Mouse (Mus musculus) NIH3T3 (cell line): ENCODE data around the gene Tnfrsf14.

Experiments
- DNase-seq: peaks from one replicate; pipeline ENCODE4 v3.0.0-alpha.2; 2012; ENCODE audit warnings: low read depth

Gene Tnfrsf14

GRCm38 (mm10) chr4:154928395-154929087 lies at the start of gene Tnfrsf14:
Tnfrsf14 (minus strand) TSS chr4:154928563.
- DNase-seq: no peak

GRCm38 (mm10) chr4:154974163-154974611 lies 45.8 kb upstream of the Tnfrsf14 start:
- no peak for DNase-seq

DNA sequence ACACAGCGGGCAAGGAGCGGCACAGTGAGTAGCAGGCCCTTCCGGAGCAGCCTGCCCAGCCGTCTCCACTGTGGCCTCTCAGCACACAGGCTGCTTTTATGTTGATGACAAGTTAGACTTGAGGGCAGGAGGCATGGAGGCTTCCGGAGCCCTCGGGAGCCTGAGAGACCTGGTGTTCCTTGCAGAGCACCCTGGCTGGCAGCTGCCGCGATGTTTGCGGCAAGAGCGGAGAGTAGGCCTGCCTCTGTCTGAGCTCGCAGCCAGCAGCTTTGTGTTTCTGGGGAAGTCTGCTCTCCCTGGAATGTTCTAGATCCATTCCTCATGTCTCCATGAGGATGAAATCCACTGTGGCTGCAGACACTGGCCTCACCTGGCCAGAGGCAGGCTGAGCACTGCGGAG lies 44.2 kb upstream of the Tnfrsf14 start:
- DNase-seq: no peak

DNA sequence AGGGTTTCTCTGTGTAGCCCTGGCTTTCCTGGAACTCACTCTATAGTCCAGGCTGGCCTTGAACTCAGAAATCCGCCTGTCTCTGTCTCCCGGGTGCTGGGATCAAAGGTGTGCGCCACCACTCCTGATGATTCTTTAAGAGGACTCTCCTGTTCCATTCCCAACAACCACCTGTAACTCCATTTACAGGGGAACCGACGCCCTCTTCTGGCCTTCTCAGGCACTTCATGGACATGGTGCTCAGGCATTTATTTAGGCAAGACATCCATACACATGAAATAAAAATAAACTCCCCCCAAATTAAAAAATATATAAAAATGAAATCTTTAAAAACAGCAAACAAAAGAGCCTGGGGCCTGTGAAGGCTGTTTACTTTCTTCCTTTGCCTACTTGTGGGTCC lies 38.8 kb upstream of the Tnfrsf14 start:
- DNase-seq: peak; percentile 45

DNA sequence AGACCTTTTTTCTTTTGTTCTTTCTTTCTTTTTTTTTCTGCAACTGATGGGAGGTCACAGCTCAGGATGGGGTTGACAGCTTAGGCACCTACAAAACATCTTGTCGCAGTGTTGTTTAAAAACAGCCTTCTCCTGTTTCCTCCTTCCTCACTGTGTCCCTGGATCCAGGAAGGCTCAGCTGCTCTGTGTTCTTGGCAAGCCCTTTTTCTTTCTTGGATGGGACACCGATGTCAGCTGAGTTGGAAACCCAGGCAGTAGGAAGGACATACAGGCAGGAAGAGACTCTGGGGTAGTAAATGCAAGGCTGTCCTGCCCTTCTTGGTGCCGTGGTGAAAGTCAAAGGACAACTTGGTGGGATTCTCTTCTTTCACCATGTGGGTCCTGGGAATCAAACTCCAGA lies 37.5 kb upstream of the Tnfrsf14 start:
- DNase-seq: no peak

DNA sequence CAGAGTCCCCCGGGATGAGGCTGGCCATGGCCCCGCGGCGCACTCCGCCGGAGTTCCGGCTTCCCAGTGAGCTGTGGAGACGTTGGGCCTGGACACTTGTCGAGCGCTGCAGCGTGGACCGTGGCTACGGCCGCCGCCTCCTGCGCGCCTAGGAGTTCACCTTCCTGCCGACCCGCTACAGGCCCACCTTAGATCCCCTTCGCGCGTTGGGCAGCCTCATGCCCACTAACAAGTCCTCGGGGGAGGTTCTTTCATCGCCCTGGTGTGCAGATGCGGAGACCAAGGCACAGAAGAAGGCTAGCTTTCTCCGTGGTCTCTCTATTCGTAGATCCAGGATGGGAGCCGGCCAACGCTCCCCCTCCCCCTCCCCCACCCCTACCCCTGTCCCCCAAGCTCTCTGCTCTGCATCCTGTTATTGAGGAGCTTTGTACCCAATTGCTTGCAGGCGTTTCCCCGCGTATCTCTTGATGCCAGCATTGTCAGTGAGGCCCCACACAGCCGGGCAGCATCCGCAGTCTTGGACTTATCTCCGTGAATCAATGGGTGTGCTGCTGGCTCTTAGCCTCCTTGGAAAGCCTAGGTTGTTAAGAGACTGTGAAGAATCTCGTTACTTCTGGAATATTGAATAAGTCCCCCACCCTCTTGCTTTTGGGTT lies 36.3 kb upstream of the Tnfrsf14 start:
- no peak for DNase-seq

GRCm38 (mm10) chr4:154963901-154964580 lies 35.7 kb upstream of the Tnfrsf14 start, which contains the start of gene Pank4:
Pank4 (plus strand) TSS chr4:154964123.
- peak; percentile 84 for DNase-seq

GRCm38 (mm10) chr4:154963190-154963836 lies 35.0 kb upstream of the Tnfrsf14 start:
- DNase-seq: no peak

GRCm38 (mm10) chr4:154962683-154963082 lies 34.3 kb upstream of the Tnfrsf14 start:
- DNase-seq: no peak

GRCm38 (mm10) chr4:154961911-154962310 lies 33.5 kb upstream of the Tnfrsf14 start:
- DNase-seq: no peak

DNA sequence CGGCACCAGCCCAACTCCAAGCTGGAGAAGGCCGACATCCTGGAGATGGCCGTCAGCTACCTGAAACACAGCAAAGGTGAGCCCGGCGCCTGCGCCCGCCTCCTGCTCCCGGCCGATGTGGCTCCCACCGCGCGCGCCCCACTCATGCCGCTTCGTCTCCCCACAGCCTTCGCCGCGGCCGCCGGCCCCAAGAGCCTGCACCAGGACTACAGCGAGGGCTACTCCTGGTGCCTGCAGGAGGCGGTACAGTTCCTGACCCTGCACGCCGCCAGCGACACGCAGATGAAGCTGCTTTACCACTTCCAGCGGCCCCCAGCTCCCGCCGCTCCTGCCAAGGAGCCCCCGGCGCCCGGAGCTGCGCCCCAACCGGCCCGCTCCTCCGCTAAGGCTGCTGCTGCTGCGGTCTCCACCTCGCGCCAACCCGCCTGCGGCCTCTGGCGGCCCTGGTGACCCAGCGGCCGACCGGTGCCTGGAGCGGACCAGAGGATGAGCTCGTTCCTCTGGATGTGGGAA lies 32.9 kb upstream of the Tnfrsf14 start:
- DNase-seq: no peak

- DNase-seq: no peak
Measured at GRCm38 (mm10) chr4:154960690-154961225, 32.4 kb upstream of the Tnfrsf14 start, which contains the start of gene Hes5. Hes5 (plus strand) TSS chr4:154960923.

DNA sequence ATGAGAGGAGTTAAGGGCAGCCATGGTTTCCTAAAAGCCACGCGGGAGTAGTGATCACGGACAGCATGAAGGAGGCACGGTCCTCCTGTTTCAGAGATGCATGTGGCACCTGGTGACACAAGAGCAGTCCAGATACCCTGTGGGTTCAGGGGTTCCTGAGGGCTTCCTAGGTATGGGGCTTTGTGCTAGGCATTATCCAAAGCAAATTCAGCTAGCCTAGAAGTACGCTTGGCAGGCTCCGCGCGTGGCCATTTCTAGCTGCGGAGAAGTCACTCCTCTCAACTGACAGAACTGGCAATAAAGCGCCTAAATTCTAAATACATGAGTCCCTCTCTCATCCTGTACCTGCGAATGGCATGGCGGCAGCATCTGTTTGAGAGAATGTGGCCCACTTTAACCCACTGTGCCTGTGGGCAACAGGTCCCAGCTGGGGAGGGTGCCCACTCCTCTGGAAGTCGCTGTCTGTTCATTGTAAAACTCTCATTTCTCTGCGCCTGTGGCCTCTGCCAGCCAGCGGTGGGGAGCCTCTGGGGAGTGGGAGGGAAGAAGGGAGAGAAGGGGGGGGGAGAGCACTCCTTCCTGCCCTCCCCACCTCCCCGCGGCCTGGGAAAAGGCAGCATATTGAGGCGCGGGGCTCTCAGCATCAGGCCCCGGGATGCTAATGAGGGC lies 31.8 kb upstream of the Tnfrsf14 start:
- no peak for DNase-seq

DNA sequence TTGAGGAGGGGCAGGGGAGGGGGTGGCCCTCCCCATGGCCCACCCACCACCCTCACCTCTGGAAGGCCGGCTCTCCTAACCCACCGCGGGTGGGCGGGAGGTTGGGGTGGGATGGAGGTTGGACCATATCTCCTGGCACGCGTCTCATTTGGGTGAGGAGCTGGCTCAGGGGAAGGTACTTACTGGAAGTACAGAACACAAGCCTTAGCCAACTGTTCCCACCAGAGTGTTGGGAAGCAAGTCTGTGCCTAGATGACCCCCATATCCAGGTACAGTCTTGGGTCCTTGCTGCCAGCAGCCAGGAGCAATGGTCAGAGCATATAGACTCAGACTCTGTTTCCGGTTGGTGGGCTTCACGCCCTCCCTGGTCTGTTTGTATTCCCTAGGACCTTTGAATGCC lies 30.3 kb upstream of the Tnfrsf14 start:
- no peak for DNase-seq

DNA sequence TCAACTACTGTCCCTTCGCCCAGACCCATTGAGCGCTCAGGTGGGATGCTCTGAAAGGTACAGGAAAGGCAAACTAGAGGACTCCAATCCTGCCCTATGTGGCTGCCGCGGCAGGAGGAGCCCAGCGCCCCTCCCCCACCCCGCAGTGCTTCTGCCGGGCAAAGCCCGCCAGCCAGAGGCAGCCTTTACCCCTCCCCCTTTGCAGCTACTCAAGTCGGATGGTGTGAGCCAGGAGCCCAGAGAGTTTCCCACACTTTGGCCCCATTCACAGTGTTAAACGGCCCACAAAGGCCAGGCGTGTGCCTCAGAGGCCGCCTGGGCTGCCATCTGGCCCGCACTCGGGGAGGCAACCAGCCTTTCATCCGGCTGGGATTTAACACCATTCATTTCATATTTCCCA lies 29.8 kb upstream of the Tnfrsf14 start:
- peak; percentile 5 for DNase-seq

DNA sequence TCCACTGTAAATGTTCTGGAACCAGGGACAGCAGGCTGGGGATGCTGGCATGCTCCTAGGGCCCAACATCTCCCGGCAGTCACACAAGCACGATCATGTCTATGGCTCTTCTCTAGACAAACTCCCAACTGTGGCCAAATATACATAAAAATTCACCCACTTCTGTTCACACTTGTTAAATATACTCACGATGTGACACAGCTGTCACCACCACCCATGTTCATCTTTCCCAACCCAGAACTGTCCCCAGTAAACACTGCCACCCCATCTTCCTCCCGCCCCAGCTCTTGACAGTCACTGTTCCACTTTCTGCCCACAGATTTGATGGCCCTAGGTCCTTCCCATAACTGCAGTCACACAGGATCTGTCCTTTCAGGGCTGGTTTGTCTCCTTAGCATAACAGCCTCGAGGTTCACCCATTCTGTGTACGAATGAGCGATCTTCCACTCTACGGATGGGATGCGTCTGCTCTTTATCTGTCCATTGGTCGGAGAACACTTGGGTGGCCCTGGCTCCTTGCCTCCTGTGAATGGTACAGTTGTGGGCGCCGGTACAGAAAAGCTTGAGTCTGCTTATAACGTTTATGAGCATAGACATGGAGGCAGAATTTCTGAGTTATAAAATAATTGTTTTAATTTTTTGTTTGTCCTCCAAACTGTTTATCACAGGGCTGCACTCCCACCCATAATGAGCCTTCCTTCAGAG lies 29.1 kb upstream of the Tnfrsf14 start:
- DNase-seq: no peak

DNA sequence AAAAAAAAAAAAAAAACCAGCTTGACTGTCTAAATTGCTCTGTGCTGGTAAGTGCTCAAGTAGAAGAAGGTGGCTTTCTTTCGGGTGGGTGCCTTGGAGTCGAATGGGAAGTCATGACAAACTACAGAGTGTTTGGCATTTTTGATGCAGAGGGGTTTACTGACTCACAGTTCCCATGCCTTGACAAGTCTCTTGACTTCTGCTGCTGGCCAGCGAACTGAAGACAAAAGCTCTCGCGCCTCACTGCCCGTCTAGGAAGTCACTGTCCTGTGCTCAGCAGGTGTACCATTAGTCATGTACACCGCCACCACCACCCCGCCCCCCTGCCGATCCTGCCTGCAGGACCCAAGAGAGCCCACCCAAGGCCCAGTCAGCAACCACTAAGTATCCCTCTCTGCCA lies 28.2 kb upstream of the Tnfrsf14 start:
- DNase-seq: no peak

DNA sequence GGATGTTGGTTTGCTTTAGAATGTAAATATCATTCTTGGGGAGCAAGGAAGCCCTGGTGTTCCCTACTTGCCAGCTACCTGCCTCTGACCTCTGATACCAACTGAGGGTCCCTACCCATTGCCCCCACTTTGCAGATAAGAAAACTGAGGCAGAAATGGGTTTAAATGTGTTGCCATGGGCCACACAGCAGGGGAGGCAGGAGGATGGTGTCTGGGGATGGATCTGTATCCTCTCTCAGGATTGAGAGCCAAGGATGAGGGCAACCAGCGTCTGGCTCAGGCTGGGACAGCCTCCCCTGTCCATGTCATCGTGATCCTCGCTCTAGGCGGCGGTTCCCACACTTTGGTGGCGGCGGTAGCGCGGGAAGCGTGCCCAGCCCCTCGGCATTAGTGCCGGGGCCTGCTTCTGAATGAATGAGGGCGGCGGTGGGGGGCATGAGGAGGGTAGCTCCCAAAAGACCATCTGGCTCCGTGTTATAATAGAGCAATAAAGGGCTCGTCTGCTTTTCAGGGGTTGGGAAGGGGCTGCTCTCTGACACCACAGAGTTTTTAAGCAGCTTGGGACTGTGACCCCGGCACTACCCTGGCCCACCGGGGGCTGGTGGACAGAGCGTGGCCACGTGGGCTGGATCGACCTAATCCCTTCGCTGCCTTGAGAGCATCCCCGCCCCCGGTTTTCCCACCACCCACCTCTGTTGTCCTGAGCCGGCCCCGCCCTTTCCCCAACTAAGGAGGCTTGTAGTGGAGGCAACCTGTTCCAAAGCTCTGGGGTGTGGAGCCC lies 24.3 kb upstream of the Tnfrsf14 start:
- DNase-seq: no peak

- no peak for DNase-seq
Measured at GRCm38 (mm10) chr4:154949589-154949982, 21.2 kb upstream of the Tnfrsf14 start.
